Mouse (Mus musculus) heart, postnatal 0 days (tissue): ENCODE results near the gene Copg2. TPM values are rescaled to one million over a fixed set of nuclear protein-coding genes. Genes with fewer than 3 reads are reported as not detected.

Source experiments
- ATAC-seq: fragments of 200-750 bp; cut with Nextera tagmentation; 2 replicates; pipeline ENCODE4 v1.8.0; 2017; ENCODE audit warnings: low read depth, moderate number of reproducible peaks, moderate library complexity; ENCODE audit not compliant: insufficient read depth
- DNase-seq: peaks from one replicate; pipeline ENCODE4 v3.0.0-alpha.2; 2016; ENCODE audit warnings: low spot score
- H3K27ac ChIP-seq: fragments of 300-500 bp; sonication (generic); 2 replicates; pipeline ENCODE4 v1.5.1; 2014; ENCODE audit warnings: low read depth, mild to moderate bottlenecking
- H3K27me3 ChIP-seq: fragments of 300-500 bp; sonication (generic); 2 replicates; pipeline ENCODE4 v1.6.1; 2014; ENCODE audit warnings: low read length, mixed read lengths; ENCODE audit not compliant: control insufficient read depth, insufficient read depth
- H3K36me3 ChIP-seq: fragments of 300-500 bp; sonication (generic); replicated peaks from 2 replicates; pipeline ENCODE4 v1.6.1; 2014; ENCODE audit warnings: low read length, mixed read lengths; ENCODE audit not compliant: control insufficient read depth, insufficient read depth
- H3K4me1 ChIP-seq: fragments of 300-500 bp; sonication (generic); 2 replicates; pipeline ENCODE4 v1.6.1; 2014; ENCODE audit warnings: antibody characterized with exemption; ENCODE audit not compliant: control insufficient read depth, insufficient read depth
- H3K4me2 ChIP-seq: fragments of 300-500 bp; sonication (generic); 2 replicates; pipeline ENCODE4 v1.6.1; 2014; ENCODE audit warnings: low read depth, mild to moderate bottlenecking, low read length, moderate library complexity
- H3K4me3 ChIP-seq: fragments of 300-500 bp; sonication (generic); 2 replicates; pipeline ENCODE4 v1.5.1; 2014; ENCODE audit warnings: low read depth, low read length
- H3K9ac ChIP-seq: fragments of 300-500 bp; sonication (generic); replicated peaks from 2 replicates; pipeline ENCODE4 v1.6.1; 2014; ENCODE audit warnings: low read depth, low read length, mixed read lengths
- H3K9me3 ChIP-seq: fragments of 300-500 bp; sonication (generic); replicated peaks from 2 replicates; pipeline ENCODE4 v1.6.1; 2016; ENCODE audit warnings: low read length; ENCODE audit not compliant: control insufficient read depth
- CTCF ChIP-seq: IDR thresholded peaks from 2 replicates; pipeline ENCODE4 v1.5.1; 2016; ENCODE audit warnings: antibody characterized with exemption, control low read depth, low read depth
- EP300 ChIP-seq: IDR thresholded peaks from 2 replicates; pipeline ENCODE4 v1.6.1; 2016; ENCODE audit warnings: antibody characterized with exemption, low read depth
- WGBS: fragments of 180-500 bp; shearing (Covaris S2); extraction: QIAGEN DNeasy Blood & Tissue Kit; methylation state at CpG from one replicate; pipeline ENCODE4 v1.1.7; 2014; 5-methylcytosine and 5-hydroxymethylcytosine counted together
- polyA plus RNA-seq: library from polyadenylated mRNA; unstranded; fragments of >200 nt; fragmentation: Nextera tagmentation; extraction: Ambion mirVana; gene quantifications from 2 replicates; pipeline ENCODE4 v1.2.1, GENCODE M21; 2015
- total RNA-seq: library from RNA; depleted of rRNA; stranded (reverse); fragments of >200 nt; gene quantifications from 2 replicates; pipeline ENCODE4 v1.2.3, GENCODE M21; 2014; ENCODE audit warnings: low replicate concordance

The Copg2 gene
- total and polyA plus RNA-seq, 2 experiments from 2014 or later, result 19.9 to 48.4 TPM

DNA sequence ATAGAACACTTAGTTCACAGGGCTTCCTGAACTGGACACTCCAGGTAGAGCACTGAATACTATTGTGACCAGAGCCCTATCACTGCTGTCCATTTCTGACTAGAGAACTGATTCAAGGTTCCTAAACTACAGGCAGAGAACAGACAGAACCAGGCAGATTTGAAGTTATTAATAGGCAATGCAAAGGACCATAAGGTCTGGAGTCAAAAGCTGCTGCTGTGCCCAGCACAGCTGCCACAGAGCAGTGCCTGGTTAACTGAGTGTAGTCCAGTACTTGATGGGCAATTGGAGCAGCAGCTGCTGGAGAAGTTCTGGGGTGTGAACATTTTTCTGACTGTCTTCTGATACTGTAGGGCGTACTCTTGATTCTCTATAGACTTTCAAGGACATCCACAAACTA lies 30.1 kb downstream of the Copg2 start:
- WGBS, result 54% methylated on average over 1 of the region's 1 CpGs
- ATAC-seq, result no peak
- no peak overlapping the region for H3K27ac ChIP-seq
- H3K9ac ChIP-seq, result no peak overlapping the region
- H3K27me3 ChIP-seq, result no peaks in the 10 kb centered on the region
- DNase-seq, result peak; percentile 19
- H3K9me3 ChIP-seq, result no peaks in the 10 kb centered on the region
- H3K36me3 ChIP-seq, result no peaks in the 10 kb centered on the region
- TF ChIP-seq EP300 (no peak), CTCF (no peak)
- H3K4me2 ChIP-seq, result no peak overlapping the region
- H3K4me1 ChIP-seq, result 0 out of 2 replicates have a peak, but pooled peaks cover 2% of the 10 kb centered on the region
- no peak overlapping the region for H3K4me3 ChIP-seq

DNA sequence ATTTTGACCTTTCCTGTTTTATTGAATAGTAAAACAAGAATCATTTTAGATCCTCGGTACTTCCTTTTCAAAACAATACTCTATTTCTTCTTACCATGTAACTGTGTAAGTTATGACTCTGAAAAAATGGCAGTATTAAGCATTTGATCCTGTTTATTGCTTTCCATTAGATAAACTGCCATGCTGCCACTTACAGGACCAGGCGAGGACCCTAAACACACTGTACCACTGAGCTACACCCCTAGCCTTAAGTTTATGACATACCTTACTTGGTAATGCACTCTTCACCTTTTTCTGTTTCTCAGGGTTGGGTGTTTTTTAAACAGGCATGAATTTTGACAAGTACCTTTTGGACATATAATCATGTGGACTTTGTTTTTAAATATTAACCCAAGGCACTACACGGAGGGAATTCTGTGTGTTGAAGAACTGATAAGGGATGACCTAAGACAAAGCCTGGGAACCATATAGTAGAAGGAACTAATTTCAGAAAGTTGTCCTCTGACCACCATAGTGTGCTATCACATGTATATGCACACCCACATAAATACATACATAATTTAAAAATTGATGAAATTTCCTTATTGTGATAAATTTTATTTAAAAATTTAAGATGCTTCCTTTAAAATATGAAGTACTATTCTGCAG lies 31.4 kb downstream of the Copg2 start:
- no peaks in the 10 kb centered on the region for H3K9me3 ChIP-seq
- no peak overlapping the region for H3K9ac ChIP-seq
- DNase-seq (no peak), ATAC-seq (no peak)
- WGBS, result 62% methylated on average over 3 of the region's 3 CpGs
- no peak overlapping the region for H3K4me2 ChIP-seq
- H3K36me3 ChIP-seq, result no peaks in the 10 kb centered on the region
- H3K4me1 ChIP-seq, result 0 out of 2 replicates have a peak, but pooled peaks cover 11% of the 10 kb centered on the region
- TF ChIP-seq EP300, result no peak
- TF ChIP-seq CTCF, result no peak
- no peaks in the 10 kb centered on the region for H3K27me3 ChIP-seq
- no peak overlapping the region for H3K4me3 ChIP-seq
- no peak overlapping the region for H3K27ac ChIP-seq

DNA sequence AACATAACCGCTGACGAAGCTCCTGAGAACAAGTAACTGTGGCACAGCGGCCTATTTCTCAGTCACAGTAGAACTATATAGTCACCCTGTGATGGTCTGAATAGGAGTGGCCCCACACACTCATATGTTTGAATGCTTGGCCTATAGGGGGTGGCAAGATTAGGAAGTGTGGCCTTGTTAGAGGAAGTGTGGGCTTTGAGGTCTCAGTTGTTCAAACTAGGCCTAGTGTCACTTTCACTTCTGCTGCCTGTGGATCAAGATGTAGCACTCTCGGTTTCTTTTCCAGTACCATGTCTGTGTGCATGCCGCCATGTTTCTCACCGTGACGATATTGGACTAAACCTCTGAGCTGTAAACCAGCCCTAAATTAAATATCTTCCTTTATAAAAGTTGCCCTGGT lies 40.6 kb downstream of the Copg2 start:
- ATAC-seq, result no peak
- H3K4me3 ChIP-seq, result no peak overlapping the region

DNA sequence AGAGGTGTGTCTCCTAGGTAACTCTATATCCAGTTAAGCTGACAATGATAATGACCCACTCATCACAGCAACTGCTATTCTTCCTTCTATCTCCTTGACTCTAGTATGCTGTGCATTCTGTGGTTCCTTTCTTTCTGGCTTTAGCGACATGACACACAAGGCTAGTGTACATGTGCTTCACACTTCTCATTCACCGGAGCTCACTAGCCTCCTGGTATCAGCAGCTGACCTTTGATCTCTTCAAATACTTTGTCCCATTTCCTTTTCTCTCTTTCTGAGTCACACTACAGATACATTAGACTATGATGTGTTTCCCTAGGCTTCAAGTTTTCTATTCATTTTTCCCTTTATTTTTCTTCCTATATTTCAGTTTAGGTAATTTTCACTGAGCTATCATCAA lies 41.4 kb downstream of the Copg2 start:
- no peak for TF ChIP-seq CTCF
- TF ChIP-seq EP300, result no peak
- no peak overlapping the region for H3K4me2 ChIP-seq
- DNase-seq (no peak), ATAC-seq (no peak)
- H3K9ac ChIP-seq, result no peak overlapping the region
- H3K36me3 ChIP-seq, result peaks cover 39% of the 10 kb centered on the region
- H3K9me3 ChIP-seq, result no peaks in the 10 kb centered on the region
- H3K27ac ChIP-seq, result no peak overlapping the region
- WGBS, result 64% methylated on average over 2 of the region's 2 CpGs
- H3K4me3 ChIP-seq, result no peak overlapping the region
- H3K27me3 ChIP-seq, result no peaks in the 10 kb centered on the region
- H3K4me1 ChIP-seq, result no peaks in the 10 kb centered on the region

More for the DNA sequence above, 40.6 kb downstream of the Copg2 start:
- H3K9me3 ChIP-seq, result no peaks in the 10 kb centered on the region
- TF ChIP-seq CTCF, result no peak
- no peak for TF ChIP-seq EP300
- 0 out of 2 replicates have a peak, but pooled peaks cover 3% of the 10 kb centered on the region for H3K4me1 ChIP-seq
- no peak overlapping the region for H3K27ac ChIP-seq
- H3K36me3 ChIP-seq, result peaks cover 39% of the 10 kb centered on the region
- H3K9ac ChIP-seq, result no peak overlapping the region
- H3K4me2 ChIP-seq, result no peak overlapping the region
- no peaks in the 10 kb centered on the region for H3K27me3 ChIP-seq
- DNase-seq, result no peak
- WGBS, result 91% methylated on average over 7 of the region's 7 CpGs

DNA sequence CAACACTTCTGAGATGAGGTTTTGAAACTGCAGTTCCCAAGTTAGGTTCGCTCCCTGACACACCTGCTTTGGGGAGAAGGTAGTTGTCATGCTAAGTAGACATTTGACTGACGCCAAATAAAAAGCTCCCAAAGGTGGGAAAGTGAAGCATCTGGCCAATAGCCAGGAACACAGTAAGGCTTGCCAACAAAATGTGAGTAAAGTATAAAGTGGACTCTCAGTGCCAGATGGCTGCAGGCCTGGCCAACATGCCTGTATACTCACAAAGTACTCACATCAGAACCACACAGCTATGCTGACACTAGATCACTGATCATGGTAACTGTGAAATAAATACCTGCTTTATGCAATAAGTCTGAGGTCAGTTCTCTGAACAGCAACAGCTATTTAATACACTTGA lies 46.8 kb downstream of the Copg2 start:
- peaks cover 14% of the 10 kb centered on the region for H3K36me3 ChIP-seq
- H3K27me3 ChIP-seq, result no peaks in the 10 kb centered on the region
- TF ChIP-seq CTCF (no peak), EP300 (no peak)
- WGBS, result 47% methylated on average over 2 of the region's 2 CpGs
- H3K9me3 ChIP-seq, result no peaks in the 10 kb centered on the region
- H3K4me3 ChIP-seq, result no peak overlapping the region
- DNase-seq (peak; percentile 31), ATAC-seq (no peak)
- H3K4me2 ChIP-seq, result no peak overlapping the region
- no peaks in the 10 kb centered on the region for H3K4me1 ChIP-seq
- H3K9ac ChIP-seq, result no peak overlapping the region
- H3K27ac ChIP-seq, result no peak overlapping the region

- Histone ChIP-seq H3K36me3 (0 out of 2 replicates have a peak, but pooled peaks cover 2% of the 10 kb centered on the region), H3K4me3 (no peak overlapping the region), H3K9me3 (no peaks in the 10 kb centered on the region), H3K9ac (no peak overlapping the region), H3K27me3 (no peaks in the 10 kb centered on the region), H3K27ac (no peak overlapping the region), H3K4me2 (no peak overlapping the region), H3K4me1 (no peaks in the 10 kb centered on the region)
- WGBS, result 49% methylated on average over 2 of the region's 2 CpGs
- no peak for DNase-seq
- ATAC-seq, result no peak
- TF ChIP-seq CTCF (no peak), EP300 (no peak)
Measured at GRCm38 (mm10) chr6:30832241-30832640, 64.4 kb downstream of the Copg2 start.
